Mouse (Mus musculus): Measurements from ENCODE around the gene Fam173a.

The Fam173a gene

DNA sequence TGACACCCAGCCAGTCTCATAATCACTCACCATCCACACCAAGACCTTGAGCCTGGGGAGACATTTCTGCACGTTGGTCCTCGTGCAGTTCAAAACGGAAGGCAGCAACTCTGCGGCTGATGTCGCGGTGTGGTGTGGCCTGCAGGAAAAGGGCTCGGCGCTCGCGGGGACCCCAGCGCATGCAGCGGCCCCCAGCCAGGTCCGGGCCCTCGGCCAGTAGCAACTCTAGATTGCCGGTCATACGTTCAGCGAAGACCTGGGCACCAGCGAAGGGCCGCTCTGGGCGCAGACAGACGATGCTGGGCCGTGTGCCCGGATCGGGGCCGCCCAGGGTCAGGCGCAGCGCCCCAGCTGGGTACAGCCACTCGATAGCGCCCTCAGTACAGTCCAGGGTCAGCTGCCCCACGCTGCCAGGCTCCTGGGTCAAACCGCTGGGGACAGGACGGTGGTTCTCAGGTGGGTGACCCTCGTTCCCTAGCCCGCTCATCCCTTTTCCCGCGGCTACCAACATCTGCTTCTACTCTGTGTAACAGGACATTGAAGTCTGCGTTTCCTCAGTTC is 3.6 kb upstream of the Fam173a start:
- H3K4me3 ChIP-seq (replicated peaks; ENCODE audit: low read length), result peak overlapping the region; percentile 88
- H3K9me3 ChIP-seq (ENCODE audit: low read length), result no peaks in the 10 kb centered on the region
- peaks cover 55% of the 10 kb centered on the region for H3K4me1 ChIP-seq (replicated peaks; ENCODE audit: low read depth, low read length)
- H3K36me3 ChIP-seq (ENCODE audit: insufficient read depth, low read length), result peaks cover 12% of the 10 kb centered on the region
- no peak for TF ChIP-seq CTCF (conservative IDR thresholded peaks at IDR 0.05; ENCODE audit: low read length)
- H3K27me3 ChIP-seq (ENCODE audit: insufficient read depth, low read length), result peaks cover 15% of the 10 kb centered on the region

DNA sequence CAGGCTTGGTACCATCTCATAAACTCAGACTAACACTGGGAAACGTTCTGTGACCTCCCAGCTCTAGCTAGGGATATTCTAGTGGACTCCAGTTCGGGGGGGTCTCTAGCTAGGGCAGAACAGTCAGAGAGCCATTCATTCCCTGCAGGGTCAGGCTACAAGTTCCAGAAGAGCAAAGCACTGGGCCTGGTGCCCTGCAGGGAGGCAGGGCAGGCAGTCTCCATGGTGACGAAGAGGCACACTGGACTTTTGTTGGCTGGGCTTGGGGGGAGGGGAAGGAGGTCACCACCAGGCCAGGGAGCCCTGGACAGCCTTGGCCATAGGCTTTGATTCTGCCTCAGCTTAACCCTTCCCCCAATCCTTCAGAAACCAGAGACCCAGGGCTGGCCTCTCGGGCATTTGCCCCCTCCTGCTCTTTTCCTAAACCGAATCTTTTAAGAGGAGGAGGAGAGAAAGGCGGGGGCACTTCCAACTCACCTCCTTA is 3.0 kb upstream of the Fam173a start, which contains the start of gene AC134908.4:
Gene AC134908.4 (minus strand): TSS at position 51 of the 484 bp plus-strand sequence.
- H3K4me3 ChIP-seq (replicated peaks; ENCODE audit: low read length), result peak within 1 kb of the TSS; percentile 88
- peaks cover 14% of the 10 kb centered on the region for H3K27me3 ChIP-seq (ENCODE audit: insufficient read depth, low read length)
- H3K9me3 ChIP-seq (ENCODE audit: low read length), result no peaks in the 10 kb centered on the region
- peaks cover 14% of the 10 kb centered on the region for H3K36me3 ChIP-seq (ENCODE audit: insufficient read depth, low read length)
- TF ChIP-seq NANOG (IDR thresholded peaks at IDR 0.05; ENCODE audit: borderline replicate concordance, low read length) (no peak), CTCF (conservative IDR thresholded peaks at IDR 0.05; ENCODE audit: low read length) (no peak), POU5F1 (IDR thresholded peaks at IDR 0.05; ENCODE audit: borderline replicate concordance, low read length) (no peak)
- H3K4me1 ChIP-seq (replicated peaks; ENCODE audit: low read depth, low read length), result peaks cover 61% of the 10 kb centered on the region

DNA sequence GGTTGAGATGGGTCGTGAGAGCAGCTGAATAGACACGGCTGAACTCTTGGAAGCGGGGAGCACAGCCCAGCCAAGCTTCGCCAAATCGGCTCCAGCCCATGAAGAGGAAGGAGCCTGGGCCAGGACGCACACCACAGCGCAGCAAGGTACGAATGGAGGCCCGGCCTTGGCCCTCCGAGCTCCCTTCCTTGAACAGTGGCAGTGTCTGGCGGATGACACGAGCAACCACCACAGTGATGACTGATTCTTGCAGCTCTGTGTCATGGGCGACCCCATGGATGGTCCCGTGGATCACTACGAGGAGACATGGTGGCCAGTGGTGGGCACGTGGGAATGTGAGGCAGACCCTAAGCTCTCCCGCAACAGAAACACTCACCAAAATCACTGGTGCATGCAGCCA is 2.3 kb upstream of the Fam173a start:
- Histone ChIP-seq H3K27me3 (ENCODE audit: insufficient read depth, low read length) (peaks cover 14% of the 10 kb centered on the region), H3K36me3 (ENCODE audit: insufficient read depth, low read length) (peaks cover 18% of the 10 kb centered on the region), H3K4me3 (replicated peaks; ENCODE audit: low read length) (peak overlapping the region; percentile 88; the same call in 1 of the 2 replicates), H3K4me1 (replicated peaks; ENCODE audit: low read depth, low read length) (peaks cover 64% of the 10 kb centered on the region), H3K9me3 (ENCODE audit: low read length) (no peaks in the 10 kb centered on the region)
- TF ChIP-seq NANOG (IDR thresholded peaks at IDR 0.05; ENCODE audit: borderline replicate concordance, low read length), result no peak
- TF ChIP-seq POU5F1 (IDR thresholded peaks at IDR 0.05; ENCODE audit: borderline replicate concordance, low read length), result no peak
- no peak for TF ChIP-seq CTCF (conservative IDR thresholded peaks at IDR 0.05; ENCODE audit: low read length)

DNA sequence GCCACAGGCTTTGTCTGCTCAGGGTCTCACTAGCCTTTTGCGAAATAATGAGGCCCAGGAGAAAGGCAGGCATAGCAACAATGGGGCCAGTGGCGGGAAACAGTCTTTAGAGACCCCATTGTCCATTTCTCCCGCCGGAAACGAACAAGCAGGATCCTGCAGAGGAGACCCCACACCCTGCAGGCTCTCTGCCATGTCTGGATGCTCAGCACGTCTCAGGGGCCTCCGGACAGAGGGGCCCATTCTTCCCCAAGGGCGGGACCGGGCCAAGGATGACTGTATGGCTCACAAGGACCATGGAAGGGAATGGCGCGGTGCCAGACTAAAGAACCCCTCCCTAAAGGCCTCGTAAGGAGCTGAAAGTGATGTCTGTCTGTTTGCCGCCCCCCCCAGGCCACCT is 1.5 kb upstream of the Fam173a start:
- Histone ChIP-seq H3K36me3 (ENCODE audit: insufficient read depth, low read length) (peaks cover 26% of the 10 kb centered on the region), H3K4me3 (replicated peaks; ENCODE audit: low read length) (peak overlapping the region; percentile 41), H3K27me3 (ENCODE audit: insufficient read depth, low read length) (peaks cover 14% of the 10 kb centered on the region), H3K9me3 (ENCODE audit: low read length) (no peaks in the 10 kb centered on the region), H3K4me1 (replicated peaks; ENCODE audit: low read depth, low read length) (peaks cover 64% of the 10 kb centered on the region)
- TF ChIP-seq POU5F1 (IDR thresholded peaks at IDR 0.05; ENCODE audit: borderline replicate concordance, low read length) (no peak), NANOG (IDR thresholded peaks at IDR 0.05; ENCODE audit: borderline replicate concordance, low read length) (no peak), CTCF (conservative IDR thresholded peaks at IDR 0.05; ENCODE audit: low read length) (no peak)

DNA sequence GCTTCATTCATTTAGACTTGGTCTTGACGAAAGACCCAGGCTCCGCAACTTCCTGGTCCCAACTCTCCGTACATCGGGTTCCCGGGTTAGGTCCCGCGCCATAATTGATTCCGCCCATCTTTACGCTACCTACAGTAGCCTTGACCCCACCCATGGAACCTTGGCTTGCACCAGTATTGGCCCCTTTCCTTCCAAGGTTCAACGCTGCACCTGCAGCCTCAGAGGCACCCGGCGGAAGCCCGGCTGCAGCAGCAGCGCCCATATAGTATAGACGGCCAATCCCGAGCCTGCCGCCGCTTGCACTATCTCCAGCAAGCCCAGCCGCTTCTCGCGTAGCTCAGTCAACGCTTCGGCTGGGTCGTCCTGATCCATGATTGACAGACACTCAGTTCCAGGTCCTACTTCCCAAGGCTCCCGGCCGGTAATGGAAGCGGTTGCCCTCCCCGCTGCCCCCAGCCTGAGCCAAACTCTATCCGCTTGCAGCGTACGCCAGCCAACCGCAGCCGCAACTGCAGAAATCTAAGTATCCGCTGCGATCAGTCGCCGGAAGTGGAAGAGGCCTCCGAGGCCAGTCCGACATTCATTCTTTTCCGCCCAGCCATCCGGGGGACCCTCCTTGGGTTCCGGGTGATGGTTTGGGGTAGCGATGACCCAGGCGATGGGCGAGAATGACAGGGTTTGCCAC is 716 bp downstream of the Fam173a start:
- Histone ChIP-seq H3K36me3 (ENCODE audit: insufficient read depth, low read length) (peaks cover 43% of the 10 kb centered on the region), H3K4me1 (replicated peaks; ENCODE audit: low read depth, low read length) (peaks cover 58% of the 10 kb centered on the region), H3K9me3 (ENCODE audit: low read length) (no peaks in the 10 kb centered on the region), H3K4me3 (replicated peaks; ENCODE audit: low read length) (peak overlapping the region; percentile 91), H3K27me3 (ENCODE audit: insufficient read depth, low read length) (peaks cover 14% of the 10 kb centered on the region)
- no peak for TF ChIP-seq CTCF (conservative IDR thresholded peaks at IDR 0.05; ENCODE audit: low read length)
- TF ChIP-seq POU5F1 (IDR thresholded peaks at IDR 0.05; ENCODE audit: borderline replicate concordance, low read length), result no peak
- TF ChIP-seq NANOG (IDR thresholded peaks at IDR 0.05; ENCODE audit: borderline replicate concordance, low read length), result no peak

DNA sequence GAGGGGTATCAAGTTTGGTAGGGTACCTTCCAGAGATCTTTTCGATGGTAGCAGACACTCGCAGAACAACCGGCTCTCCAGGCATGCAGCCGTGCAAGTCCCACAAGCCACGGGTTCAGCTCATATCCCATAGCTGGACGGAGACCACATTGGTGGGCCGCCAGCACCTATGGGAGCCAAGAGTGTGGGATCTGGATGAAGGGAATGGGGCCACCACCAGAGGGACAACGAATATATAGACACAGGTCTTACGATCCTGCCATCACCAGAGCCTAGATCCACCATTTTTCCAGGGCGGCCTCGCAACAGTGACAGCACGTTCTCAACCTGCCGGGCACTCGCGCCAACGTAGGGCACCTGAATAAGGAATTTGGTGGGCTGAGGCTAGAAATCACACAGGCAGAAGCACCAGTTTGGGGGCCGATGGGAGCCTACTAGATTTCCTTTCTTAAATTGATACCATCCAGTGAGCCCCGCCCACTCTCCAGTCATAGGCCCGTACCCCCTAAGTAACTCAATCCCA is 1.3 kb downstream of the Fam173a start:
- H3K4me3 ChIP-seq (replicated peaks; ENCODE audit: low read length), result peak overlapping the region; percentile 91
- H3K36me3 ChIP-seq (ENCODE audit: insufficient read depth, low read length), result peaks cover 43% of the 10 kb centered on the region
- no peak for TF ChIP-seq NANOG (IDR thresholded peaks at IDR 0.05; ENCODE audit: borderline replicate concordance, low read length)
- TF ChIP-seq CTCF (conservative IDR thresholded peaks at IDR 0.05; ENCODE audit: low read length), result no peak
- no peak for TF ChIP-seq POU5F1 (IDR thresholded peaks at IDR 0.05; ENCODE audit: borderline replicate concordance, low read length)
- peaks cover 58% of the 10 kb centered on the region for H3K4me1 ChIP-seq (replicated peaks; ENCODE audit: low read depth, low read length)
- peaks cover 13% of the 10 kb centered on the region for H3K27me3 ChIP-seq (ENCODE audit: insufficient read depth, low read length)
- no peaks in the 10 kb centered on the region for H3K9me3 ChIP-seq (ENCODE audit: low read length)

DNA sequence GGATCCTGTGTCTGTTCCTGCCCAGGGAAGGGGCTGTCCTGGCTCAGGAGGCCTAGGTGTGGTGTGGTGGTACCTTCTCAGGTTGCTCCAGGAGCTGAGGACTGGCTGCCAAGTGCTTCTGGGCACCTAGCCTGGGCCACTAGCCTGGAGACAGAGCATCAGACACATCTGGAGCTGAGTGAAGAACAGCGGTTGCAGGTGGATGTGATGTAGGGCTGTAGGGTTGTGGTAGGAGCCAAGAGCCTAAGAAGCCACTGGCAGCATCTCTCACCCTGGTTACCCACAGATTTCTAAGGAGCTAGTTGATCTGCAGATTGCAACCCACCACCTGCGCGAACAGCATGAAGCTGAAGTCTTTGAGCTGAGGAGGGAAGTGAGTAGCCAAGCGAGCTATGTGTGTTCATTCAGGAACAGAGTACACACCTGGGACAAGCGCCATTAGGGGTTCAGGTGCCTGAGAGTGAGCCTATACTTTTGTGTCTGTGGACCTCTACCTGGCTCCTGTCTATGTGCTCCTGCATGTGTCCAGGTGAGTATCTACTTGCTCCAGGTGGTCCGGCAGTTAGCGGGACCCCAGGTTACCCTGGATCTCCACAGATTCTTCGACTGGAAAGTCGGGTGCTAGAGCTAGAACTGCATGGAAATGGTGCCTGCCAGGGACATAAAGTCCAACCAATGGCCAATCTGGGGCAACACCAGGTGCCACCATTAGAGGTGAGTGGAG is 5.8 kb downstream of the Fam173a start:
- no peak for TF ChIP-seq CTCF (conservative IDR thresholded peaks at IDR 0.05; ENCODE audit: low read length)
- TF ChIP-seq NANOG (IDR thresholded peaks at IDR 0.05; ENCODE audit: borderline replicate concordance, low read length), result no peak
- Histone ChIP-seq H3K4me1 (replicated peaks; ENCODE audit: low read depth, low read length) (peaks cover 37% of the 10 kb centered on the region), H3K4me3 (replicated peaks; ENCODE audit: low read length) (no peak overlapping the region), H3K27me3 (ENCODE audit: insufficient read depth, low read length) (no peaks in the 10 kb centered on the region), H3K9me3 (ENCODE audit: low read length) (no peaks in the 10 kb centered on the region), H3K36me3 (ENCODE audit: insufficient read depth, low read length) (peaks cover 58% of the 10 kb centered on the region)

DNA sequence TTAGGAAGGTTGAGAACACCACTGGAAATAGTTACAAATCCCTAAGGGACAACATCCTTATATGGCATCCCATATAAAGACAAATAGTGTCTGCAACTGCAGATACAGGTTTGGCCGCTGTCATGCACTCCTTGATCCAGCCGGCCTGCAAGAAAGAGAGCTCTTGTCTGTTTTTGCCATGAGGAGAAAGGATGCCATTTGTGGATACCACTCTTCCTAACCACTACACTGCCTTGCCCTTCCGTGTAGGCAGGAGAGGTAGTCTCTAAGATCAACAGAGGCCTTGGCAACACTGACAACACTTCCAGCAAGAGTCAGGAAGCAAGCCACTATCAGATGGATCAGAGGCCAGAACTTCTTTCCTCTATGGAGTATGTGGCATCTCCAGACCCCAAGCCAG is 6.4 kb downstream of the Fam173a start, which contains the start of gene Ccdc78:
Gene Ccdc78 (plus strand): TSS at position 301 of the 400 bp plus-strand sequence.
- Histone ChIP-seq H3K4me3 (replicated peaks; ENCODE audit: low read length) (peak within 1 kb of the TSS; percentile 88), H3K9me3 (ENCODE audit: low read length) (no peaks in the 10 kb centered on the region), H3K36me3 (ENCODE audit: insufficient read depth, low read length) (peaks cover 64% of the 10 kb centered on the region), H3K4me1 (replicated peaks; ENCODE audit: low read depth, low read length) (peaks cover 34% of the 10 kb centered on the region), H3K27me3 (ENCODE audit: insufficient read depth, low read length) (no peaks in the 10 kb centered on the region)
- TF ChIP-seq NANOG (IDR thresholded peaks at IDR 0.05; ENCODE audit: borderline replicate concordance, low read length), result no peak
- no peak for TF ChIP-seq CTCF (conservative IDR thresholded peaks at IDR 0.05; ENCODE audit: low read length)
- TF ChIP-seq POU5F1 (IDR thresholded peaks at IDR 0.05; ENCODE audit: borderline replicate concordance, low read length), result no peak
